ENCODE assay signal across 23 mouse cellular contexts in the genomic region with DNA sequence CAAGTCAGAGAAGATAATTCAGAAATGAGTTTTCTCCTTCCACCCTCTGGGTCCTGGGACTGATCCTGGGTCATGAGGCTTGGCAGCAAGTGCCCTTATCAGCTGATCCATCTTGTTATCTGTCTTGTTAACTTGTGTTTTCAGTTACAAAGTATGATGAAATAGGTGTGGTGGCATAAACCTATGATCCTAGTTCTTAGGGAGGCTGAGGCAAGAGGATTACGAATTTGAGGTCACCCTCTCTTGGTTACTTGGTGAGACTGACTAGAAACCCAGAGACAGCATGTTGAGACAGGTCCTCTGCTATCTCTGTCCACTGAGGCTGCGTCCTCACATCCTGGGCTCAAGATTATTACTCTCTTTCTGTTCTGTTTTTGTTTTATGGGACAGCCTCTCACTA.
"Had no signal": no experiment of that assay in that cellular context is flagged by ENCODE, and none has a peak within 500 bp of the region (broad histone marks: within the 10 kb centered on the region; RNA-seq: fewer than 3 reads in every experiment).

No protein-coding gene starts in this region.

- DNase-seq: kidney, adult 11 months; kidney, adult 8-10 months; kidney, postnatal 10 days; kidney, postnatal 36 days; left cerebral cortex, postnatal 4 days; lung, adult 2 months; lung, postnatal 14 days; lung, postnatal 4 days; right cerebral cortex, adult 18-20 months; right cerebral cortex, postnatal 14 days; right cerebral cortex, postnatal 4 days; thymus, adult 2 months; thymus, postnatal 25 days had no signal

- ATAC-seq: liver, embryonic 12.5 days; midbrain, embryonic 15.5 days had no signal

- H3K9ac ChIP-seq: kidney, embryonic 15.5 days; limb, embryonic 12.5 days; limb, embryonic 15.5 days; liver, embryonic 12.5 days; liver, embryonic 15.5 days; midbrain, embryonic 15.5 days; neural tube, embryonic 12.5 days; neural tube, embryonic 15.5 days had no signal

- H3K4me3 ChIP-seq: kidney, embryonic 15.5 days; limb, embryonic 12.5 days; limb, embryonic 15.5 days; liver, embryonic 12.5 days; liver, embryonic 15.5 days; megakaryocyte, embryonic 14.5 days; midbrain, embryonic 15.5 days; neural tube, embryonic 12.5 days; neural tube, embryonic 15.5 days had no signal

- H3K27ac ChIP-seq: kidney, embryonic 15.5 days; limb, embryonic 12.5 days; limb, embryonic 15.5 days; liver, embryonic 12.5 days; liver, embryonic 15.5 days; midbrain, embryonic 15.5 days; neural tube, embryonic 12.5 days; neural tube, embryonic 15.5 days; stomach, postnatal 0 days had no signal

- H3K27me3 ChIP-seq: kidney, embryonic 15.5 days; limb, embryonic 12.5 days; limb, embryonic 15.5 days; liver, embryonic 12.5 days; liver, embryonic 15.5 days; megakaryocyte, embryonic 14.5 days; midbrain, embryonic 15.5 days; neural tube, embryonic 12.5 days; neural tube, embryonic 15.5 days had no signal

- H3K4me1 ChIP-seq: limb, embryonic 12.5 days; limb, embryonic 15.5 days; megakaryocyte, embryonic 14.5 days; midbrain, embryonic 15.5 days; neural tube, embryonic 12.5 days; neural tube, embryonic 15.5 days had no signal

- H3K9me3 ChIP-seq: kidney, embryonic 15.5 days; limb, embryonic 12.5 days; limb, embryonic 15.5 days; liver, embryonic 12.5 days; liver, embryonic 15.5 days; megakaryocyte, embryonic 14.5 days; midbrain, embryonic 15.5 days; neural tube, embryonic 12.5 days; neural tube, embryonic 15.5 days had no signal
